Mouse (Mus musculus) v-Abl transformed pro-B cells (cell line): ENCODE measurements at regions not wholly inside any gene's neighbourhood (a gene's known extent, or its start where the extent isn't known, plus 50 kb on each side); places are given as distances from the start of the nearest gene placed in this dataset.

ENCODE experiments used
- in situ Hi-C, 2 experiments: fragments of 400-800 bp; cut with MboI; formaldehyde crosslinking; loops; one replicate each; pipeline ENCODE4 v1.15.1; 2025; ENCODE audit not compliant: unreplicated experiment in 2 of 2

DNA sequence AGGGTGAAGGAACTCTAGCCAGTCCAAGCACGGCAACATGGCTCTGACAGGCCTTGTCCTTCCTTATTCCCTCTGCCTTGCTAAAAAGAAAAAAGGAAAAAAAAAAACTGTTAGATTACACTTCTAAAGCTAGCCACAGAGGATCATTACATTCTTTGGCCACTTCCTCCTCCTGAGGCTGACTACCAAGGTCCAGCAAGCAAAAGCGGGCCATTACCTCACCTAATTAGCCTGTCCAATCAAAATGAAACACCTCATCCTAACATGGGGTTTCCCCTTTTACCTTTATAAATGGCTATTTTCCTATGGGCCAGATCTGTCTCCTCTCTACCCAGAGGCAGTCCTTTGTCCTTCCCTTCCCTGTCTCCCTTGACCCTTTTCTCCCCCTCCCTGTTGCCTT is 102.2 kb downstream of the Pih1h3b start:
- in situ Hi-C loops, result no loop called here

DNA sequence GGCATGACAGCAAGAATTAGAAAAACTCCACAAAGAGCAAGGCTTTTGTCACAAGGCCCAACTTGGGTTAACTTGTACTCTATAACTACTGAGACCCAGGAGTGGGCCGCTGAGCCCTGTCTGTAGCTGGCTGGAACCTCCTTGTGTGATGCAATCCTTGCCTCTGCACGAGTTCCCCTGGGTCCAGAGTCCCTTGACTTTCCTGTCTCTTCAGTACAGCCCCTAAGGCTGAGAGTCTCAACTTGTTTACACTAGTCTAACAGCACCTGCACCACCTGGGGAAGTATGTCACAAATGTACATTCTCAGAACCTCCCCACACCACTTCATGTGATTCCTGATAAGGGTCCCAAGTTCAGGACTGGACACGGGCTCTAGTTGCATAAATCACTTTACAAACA is 103.3 kb downstream of the Pih1h3b start:
- in situ Hi-C loops, result no loop called here

DNA sequence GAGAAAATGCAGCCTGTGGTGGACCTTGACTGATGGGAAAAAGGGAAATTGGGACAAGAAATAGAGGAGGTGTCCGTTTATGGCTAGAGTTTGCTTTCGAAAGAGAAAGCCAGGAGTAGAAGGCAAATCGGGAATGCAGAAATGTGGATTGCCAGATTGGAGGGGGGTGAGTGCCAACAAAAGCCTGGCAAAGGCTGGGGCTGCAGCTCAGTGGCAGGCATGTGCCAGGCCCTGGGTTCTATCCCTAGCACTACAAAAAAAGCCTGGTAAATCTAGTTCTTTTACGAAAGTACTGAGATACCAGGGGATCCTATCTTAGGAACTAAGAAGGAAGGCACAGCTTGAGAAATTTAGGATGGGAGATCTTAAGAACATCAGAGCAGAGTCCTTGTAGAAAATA is 117.2 kb downstream of the Pih1h3b start:
- in situ Hi-C loops, result loop anchor here in 1 of 2 experiments (10.0 to 25.0 kb wide), 2 partner anchors 405 to 768 kb away; no protein-coding TSS in a partner anchor

DNA sequence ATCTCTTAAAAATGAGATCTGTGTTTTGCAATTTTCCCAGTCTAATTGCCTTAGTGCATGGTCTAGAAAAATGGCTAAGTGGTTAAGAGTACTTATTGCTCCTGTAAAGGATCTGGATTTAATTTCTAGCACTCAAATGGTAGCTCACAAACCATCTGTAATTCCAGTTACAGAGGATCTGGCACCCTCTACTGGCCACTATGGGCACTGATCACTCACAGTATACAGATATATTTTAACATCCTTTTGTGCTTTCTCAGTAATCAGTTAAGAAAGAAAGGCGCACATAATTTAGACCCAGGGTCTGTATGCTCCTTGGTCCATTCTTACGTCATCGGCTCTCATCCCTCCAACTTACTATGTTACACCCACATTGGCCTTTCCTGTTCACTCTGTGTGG is 120.3 kb downstream of the Pih1h3b start:
- in situ Hi-C loops, result loop anchor here in 1 of 2 experiments (10.0 to 25.0 kb wide), 2 partner anchors 408 to 771 kb away; no protein-coding TSS in a partner anchor

DNA sequence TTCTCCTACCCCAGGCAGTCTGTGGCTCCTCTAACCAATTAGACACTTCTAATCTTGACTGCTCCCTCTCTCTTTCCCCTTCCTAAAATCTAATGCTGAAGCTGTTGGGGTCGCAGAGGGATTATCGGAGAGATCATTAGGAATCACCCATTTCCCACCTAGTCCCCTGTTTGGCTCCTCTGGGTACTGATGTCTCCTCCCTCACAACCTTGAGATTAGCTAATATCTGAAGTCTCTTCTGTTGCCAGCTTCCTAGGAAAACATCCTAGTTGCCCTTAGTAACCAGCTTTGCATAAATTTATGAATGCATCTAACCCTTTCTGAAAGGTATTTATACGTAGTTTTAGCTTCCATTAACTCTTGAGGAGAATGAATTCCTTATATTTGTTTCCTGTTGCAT is 138.4 kb upstream of the Frmpd3 start:
- in situ Hi-C loops, result no loop called here

DNA sequence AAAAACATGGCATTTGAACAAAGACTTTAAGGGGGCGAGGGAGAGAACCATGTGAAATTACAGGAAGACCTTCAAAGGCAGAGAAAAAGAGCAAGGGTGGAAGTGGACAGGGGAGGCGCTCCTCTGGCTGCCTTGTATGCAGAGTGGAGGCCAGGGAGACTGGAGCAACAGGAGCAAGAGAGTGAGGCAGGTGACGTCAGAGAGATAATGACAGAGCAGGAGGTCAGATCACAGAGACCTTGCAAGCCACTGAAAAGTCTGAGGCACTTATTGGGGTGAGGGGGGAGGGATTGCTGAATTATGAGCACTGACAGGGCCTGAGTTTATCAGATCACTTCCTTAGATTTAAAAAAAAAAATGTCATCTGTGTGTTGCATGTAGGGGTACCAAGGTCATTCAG is 133.3 kb upstream of the Frmpd3 start:
- in situ Hi-C loops, result no loop called here

DNA sequence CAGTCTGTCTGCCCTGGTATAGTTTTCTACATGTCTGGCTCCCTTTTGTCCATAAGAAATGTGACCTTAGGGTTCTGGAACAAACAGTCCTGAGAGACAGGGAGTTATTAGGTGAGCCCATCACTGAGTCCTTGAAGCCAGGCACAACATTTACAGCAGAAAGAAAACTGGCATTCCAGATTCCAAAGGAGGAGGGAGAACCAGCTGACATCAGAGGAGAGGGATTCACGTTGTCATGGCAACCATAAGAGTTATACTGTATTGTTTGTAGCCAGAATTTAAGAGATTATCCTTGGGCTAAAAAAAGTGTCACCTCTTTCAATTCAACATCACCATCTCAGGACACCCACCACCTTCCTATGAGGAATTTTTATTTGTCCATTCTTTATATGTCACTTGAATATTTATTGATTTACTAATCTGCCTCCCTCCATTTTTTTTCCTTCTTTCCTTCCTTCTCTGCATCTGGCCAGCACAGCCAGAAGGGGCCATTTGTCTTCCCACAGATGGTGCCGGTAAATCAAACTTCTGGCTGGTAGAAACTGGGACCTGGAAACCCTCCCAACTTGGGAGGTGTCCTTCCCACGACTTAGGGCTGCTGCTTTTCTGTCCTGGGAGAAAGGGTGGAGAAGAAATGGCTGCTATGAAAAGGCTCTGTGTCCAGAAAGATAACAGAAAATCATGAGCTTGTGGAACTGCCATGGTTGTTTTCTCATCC is 129.3 kb upstream of the Frmpd3 start:
- in situ Hi-C loops, result no loop called here

DNA sequence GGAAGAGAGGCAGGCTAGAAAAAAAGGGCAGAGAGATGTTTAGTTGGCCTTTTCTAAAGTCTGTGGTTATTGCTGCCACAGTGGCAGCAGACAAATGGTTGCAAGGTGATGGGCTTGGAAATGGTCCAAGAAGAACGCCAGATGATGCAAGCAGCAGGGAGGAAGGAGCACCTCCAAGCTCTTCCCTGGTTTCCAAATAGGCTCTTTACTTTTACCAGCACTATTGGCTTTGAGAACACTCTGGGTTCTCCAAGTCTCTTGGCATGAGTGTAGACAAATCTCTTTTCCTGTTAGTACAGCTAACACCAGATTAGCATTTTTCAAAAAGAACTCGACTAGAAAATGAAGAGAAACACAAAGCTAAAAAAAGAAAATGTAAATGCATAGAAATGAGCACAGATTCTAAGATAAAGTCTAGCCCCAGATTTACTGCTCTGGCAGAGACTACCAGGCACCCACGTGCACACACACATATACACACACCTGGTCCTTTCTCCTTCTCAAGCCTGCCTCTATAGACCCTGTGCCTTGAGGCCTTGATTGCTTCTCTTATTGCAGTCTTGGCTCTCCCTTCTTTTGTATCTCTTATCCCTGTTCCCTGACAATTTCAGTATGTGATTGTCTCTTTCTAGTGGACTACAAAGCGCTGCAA is 127.7 kb upstream of the Frmpd3 start:
- in situ Hi-C loops, result no loop called here

DNA sequence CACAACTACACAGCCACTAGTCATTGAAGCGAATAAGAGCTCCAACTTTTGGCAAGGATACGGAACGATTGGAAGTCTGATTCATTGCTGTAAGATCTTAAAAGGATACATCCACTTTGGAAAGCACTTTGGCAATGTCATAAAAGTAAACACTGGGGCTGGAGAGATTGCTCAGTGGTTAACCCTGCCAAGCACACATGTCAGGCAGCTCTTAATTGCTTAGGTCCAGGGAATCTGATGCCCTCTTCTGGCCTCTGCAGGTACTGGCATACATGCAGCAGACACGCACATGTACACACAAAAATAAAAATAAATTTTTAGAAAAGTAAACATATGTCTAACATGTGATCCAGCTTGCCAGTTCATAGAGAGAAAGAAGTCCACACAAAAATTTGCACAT is 86.3 kb upstream of the Frmpd3 start:
- in situ Hi-C loops, result no loop called here

DNA sequence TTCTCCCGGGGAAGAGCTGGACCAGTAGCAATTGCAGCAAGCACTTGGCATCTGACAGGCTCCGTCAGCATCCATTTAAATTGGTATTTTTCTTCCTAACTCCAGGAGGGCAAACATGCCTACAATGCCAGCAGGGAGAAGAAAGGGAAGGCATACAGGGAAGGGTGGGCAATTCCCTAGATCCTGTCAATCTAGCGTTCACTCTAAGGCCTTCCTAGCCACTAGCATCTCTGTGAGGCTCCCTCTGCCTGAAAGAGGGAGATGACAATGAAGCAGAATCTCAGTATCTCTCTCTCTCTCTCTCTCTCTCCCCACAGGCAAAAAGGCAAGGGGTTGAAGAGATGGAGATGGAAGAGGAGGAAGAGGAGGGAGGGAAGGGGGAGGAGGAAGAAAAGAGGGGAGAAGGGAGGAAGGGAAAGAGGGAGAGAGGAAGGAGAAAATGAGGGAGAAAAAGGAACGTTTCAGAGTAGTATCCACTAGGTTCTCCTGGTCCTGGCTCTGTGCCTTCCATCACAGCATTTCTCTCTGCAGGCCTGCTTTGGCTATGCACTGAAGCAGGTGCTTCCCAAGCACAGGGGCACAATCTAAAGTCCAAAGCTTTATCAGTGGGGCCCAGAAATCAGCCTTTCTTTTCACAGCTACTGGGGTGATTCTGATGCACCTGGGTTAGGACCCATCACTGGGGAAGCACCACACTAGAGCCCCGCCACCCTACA is 72.2 kb upstream of the Frmpd3 start:
- in situ Hi-C loops, result no loop called here

DNA sequence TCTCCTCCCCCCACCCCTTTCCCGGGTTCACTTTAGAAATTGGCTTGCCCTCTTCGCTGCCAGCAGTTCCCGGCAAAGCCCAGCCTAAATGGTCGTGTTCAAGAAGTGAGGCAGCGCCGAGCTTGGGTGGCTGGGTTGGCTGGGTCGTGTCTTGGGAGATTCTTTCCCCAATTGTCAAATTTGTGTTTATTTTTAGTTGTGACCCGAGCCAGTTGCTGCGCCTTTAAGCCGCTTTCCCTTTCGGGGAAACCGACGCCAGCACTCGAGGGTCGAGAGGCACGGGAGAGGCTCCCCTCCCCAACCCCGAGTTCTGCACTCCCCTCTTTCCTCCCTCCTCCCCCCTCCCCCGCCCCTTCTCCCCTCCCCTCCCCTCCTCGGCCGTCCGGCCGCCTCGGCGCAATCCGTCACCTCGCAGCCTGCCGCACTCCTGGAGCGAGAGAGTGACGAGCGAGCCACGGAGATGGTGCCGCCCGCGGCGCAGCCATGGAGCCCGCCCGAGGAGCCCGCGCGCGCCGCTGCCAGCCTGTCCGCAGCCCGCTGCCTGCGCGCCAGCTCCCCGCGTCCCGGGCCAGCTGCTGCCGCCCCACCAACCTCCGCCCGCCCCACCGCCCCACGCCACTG is 64.6 kb upstream of the Frmpd3 start:
- in situ Hi-C loops, result no loop called here

DNA sequence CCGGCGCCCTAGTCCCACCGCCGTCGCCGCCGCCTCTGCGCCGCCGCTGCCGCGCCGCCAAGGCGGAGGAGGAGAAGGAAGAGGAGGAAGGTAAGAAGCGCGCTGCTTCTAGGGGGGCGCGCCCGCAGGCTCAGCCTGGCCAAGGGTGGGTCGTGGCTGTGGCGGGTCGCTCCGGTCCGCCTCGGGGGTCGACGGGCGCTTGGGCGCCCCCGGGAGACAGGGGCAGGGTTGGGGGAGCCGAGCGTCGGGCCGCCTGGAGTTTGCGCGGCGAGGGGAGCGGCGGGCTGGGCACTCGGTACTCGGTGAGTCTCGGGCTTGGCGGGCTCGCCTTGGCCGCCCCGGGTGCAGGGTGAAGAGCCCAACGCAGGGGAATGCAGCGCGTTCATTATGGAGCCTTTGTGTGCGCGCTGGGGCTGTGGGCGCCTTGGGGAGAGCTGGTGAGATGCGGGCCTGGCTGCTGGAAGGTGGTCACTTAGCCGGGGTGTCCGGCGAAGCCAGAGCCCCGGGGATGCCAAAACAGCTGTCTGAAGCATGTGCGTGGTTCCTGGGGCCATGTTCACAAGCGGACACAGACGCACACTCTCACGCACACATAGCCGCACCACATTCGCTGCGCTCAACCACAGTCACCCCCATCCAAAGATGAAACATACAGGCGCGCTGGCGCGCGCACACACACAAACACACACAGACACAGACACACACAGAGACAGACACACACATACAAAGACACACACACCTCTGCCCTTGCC is 63.9 kb upstream of the Frmpd3 start:
- in situ Hi-C loops, result no loop called here

DNA sequence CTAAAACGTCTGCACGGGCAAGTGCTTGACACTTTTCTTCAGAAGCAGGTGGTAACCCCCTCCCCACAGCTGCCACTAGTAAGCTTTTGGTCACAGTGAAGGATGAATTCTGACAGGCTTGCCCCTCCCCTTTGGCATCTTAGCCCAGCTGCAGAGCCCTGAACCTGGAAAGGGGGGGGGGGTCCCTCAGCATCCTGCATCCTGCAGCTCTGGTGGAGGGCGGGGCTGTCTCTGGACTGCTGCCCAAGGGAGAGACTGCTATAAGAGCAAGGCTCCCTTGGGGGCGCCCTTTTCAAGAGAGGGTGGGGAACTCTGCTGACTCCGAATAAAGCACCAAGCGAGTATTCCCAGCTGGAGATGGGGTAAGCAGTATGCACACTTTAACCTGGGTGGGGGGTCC is 62.8 kb upstream of the Frmpd3 start:
- in situ Hi-C loops, result no loop called here

DNA sequence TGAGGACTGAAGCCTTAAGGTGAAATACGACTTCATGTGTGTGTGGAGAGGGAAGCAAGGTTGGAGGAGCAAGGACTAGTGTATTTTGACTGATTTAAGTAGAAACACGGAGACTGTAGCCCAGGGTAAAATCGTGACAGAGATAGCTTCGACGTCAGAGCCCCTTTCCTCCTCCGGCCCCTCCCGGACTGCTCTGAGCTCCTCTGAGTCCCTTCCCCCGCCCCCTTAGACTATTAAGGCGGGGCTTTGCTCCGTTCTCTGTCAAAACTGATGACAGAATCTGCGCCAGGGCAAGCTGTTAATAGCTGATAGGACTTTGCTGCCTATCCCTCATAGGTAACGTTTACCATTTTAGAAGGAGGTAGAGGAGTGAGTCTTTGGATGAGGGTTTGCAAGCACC is 62.0 kb upstream of the Frmpd3 start:
- in situ Hi-C loops, result no loop called here
